Mouse (Mus musculus) cerebellum, adult 11-12 months (tissue): ENCODE data around the gene Spag7.

ENCODE experiments used
- DNase-seq: peaks from one replicate; pipeline ENCODE4 v3.0.0; 2022

Spag7 gene

GRCm38 (mm10) chr11:70639976-70640375 is 29.2 kb downstream of the Spag7 start:
- no peak for DNase-seq

DNA sequence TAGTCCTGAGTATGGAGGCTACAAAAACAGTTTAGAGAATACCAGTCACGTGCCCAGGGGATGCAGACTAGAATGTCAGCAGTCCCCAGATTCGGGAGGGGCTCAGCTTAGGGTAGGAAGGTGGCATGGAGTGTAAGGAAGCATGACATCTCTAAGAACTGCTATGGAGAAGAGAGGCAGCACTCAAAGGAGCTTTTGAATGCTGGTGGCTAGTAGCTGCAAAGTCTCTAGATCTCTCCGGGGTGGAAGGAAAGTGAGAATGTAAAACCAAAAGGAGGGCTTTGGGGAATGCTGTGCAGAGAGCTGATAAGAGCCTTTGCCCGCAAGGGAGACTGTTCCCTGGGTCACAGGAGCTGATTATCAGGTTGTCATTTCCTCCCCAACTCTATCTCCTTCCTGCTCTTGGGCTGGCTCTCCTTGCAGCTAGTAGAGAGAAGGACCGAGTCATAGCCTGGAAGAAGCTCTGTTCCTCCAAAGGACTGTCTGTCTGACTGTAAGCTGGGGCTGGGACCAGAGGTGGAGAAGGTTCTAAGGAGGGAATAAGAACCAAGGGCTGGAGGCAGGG is 30.4 kb downstream of the Spag7 start, which contains the start of gene Gp1ba:
TSS of gene Gp1ba (plus strand) at position 409 of the 565 bp plus-strand sequence.
- DNase-seq = no peak

- no peak for DNase-seq
These were observed 30.9 kb downstream of the Spag7 start for GRCm38 (mm10) chr11:70638293-70638692.

- DNase-seq = no peak
These were observed 31.5 kb downstream of the Spag7 start for GRCm38 (mm10) chr11:70637764-70638163.

DNA sequence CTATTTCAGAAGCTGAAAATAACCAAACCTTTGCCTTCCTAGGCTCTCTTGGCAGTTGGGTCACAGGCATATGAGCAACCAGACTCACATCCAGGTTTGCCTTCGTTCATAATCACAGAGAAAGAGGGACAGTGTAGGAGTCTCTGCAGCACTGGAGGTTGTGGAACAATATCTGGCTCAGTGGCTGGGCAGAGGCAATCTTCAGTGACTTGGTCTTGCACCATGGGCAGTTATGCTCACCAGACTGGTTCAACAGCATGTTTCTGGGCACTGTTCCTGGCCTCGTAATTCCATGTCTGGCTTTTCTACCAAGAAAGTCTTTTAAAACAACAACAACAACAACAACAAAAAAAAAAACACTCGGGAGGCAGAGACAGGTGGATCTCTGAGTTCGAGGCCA is 33.6 kb downstream of the Spag7 start:
- DNase-seq = no peak

GRCm38 (mm10) chr11:70630129-70630528 is 39.1 kb downstream of the Spag7 start:
- DNase-seq = no peak

- no peak for DNase-seq
These were observed 39.7 kb downstream of the Spag7 start for GRCm38 (mm10) chr11:70629557-70629956.

- DNase-seq = no peak
These were observed 40.8 kb downstream of the Spag7 start for GRCm38 (mm10) chr11:70628431-70628830.

DNA sequence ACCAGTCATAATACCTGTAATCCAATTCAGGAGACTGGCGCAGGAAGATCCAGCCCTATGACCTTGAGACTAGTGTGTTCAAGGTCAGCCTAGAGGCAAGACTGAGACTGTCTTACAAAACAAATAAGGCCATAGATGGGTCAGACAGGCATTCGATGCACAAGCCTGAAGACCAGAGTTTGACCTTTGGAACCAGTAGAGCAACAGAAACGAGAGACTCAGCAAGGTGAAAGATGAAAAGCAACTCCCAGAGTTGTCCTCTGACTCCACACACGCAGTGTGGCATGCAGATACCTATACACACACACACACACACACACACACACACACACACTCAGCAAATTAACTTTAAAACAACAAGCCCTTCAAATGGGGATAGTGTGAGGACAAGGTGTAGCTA is 42.3 kb downstream of the Spag7 start:
- DNase-seq = no peak

DNA sequence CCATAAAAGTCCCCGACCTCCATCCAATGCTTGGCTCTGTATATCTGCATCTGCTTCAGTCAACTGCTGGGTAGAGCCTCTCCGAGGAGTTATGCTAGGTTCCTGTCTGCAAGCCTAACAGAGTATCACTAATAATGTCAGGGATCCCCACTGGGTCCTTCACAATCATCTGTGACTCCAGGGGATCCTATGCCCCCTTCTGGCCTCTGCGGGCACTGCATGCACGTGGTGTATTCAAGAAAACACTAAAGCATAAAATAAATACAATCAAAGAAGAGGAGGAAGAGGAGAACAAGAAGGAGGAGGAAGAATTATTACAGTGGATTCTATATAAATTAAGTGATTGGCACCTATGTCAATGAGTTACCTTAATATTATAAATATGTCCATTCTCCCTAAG is 43.7 kb downstream of the Spag7 start:
- no peak for DNase-seq

- DNase-seq = no peak
These were observed 46.0 kb downstream of the Spag7 start for GRCm38 (mm10) chr11:70623053-70623742.

DNA sequence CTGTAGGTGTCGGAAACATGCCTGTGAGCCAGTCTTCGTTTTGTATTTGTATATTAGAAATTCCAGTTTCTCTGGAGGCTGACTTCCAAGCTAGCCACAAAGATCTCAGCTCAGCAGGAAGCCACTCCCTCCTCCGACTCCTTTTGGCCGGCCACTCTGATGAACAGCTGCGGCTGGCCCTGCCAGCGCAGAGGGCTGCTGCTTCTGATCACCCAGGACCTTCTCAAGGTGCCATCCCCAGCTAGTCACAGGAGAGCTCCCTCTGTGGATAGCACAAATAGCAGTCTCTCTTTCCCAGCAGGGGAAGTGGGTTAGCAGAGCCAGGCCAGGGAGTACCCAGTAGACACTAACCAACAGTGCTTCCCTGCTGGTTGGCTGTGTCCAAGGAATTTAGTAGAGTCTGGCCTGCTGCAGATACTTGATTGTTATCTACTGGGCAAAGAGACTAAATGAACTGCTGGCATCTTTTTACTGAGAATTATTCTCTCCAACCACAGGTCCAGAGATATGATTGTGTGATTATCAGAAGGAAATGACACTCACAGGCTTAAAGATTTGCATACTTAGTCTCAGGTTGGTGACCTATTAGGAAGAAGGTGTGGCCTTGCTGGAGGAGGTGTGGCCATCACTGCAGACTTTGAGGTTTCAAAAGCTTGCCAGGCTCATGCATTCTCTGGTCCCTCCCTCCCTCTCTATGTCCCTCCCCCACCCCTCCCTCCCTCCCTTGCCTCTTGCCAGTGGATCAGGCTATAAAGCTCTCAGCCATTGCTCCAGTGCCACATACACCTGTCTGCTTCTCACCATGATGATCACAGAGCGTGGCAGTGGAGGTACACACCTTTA is 47.0 kb downstream of the Spag7 start:
- DNase-seq = no peak

DNA sequence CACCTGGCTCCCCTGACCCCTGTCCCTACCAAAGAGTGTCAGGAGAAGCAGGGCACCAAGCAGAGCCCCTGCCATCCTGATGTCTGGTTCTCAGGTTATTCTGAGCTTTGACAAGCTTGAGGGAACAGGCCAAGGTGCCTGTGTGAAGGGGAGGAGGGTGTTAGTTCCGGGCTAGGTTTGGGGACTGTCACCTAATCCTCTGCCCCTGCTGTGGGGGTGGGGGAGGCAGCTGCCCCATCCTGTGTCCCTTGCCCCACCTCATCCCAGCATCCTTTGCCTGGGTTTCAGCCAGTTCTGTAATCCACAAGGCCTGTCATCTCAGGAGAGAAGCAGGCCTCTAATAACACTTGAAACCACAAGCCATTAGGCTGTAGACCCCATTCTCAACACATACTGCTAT is 50.1 kb downstream of the Spag7 start, which contains the start of gene Chrne:
TSS of gene Chrne (minus strand) at position 116 of the 400 bp plus-strand sequence.
- DNase-seq = no peak

GRCm38 (mm10) chr11:70615516-70616093 is 53.6 kb downstream of the Spag7 start, which contains the start of gene 4930544D05Rik:
4930544D05Rik (plus strand) TSS chr11:70615848.
- no peak for DNase-seq

GRCm38 (mm10) chr11:70615074-70615473 is 54.1 kb downstream of the Spag7 start:
- no peak for DNase-seq
